Mouse (Mus musculus): ENCODE data around the gene Fbxw4. TPM values are rescaled to one million over a fixed set of nuclear protein-coding genes. Genes with fewer than 3 reads are reported as not detected.

Fbxw4 gene
- total RNA-seq (2023; ENCODE audit: inconsistent age): 51.3 to 65.4 TPM (median 57.3 TPM) in 4 replicates

DNA sequence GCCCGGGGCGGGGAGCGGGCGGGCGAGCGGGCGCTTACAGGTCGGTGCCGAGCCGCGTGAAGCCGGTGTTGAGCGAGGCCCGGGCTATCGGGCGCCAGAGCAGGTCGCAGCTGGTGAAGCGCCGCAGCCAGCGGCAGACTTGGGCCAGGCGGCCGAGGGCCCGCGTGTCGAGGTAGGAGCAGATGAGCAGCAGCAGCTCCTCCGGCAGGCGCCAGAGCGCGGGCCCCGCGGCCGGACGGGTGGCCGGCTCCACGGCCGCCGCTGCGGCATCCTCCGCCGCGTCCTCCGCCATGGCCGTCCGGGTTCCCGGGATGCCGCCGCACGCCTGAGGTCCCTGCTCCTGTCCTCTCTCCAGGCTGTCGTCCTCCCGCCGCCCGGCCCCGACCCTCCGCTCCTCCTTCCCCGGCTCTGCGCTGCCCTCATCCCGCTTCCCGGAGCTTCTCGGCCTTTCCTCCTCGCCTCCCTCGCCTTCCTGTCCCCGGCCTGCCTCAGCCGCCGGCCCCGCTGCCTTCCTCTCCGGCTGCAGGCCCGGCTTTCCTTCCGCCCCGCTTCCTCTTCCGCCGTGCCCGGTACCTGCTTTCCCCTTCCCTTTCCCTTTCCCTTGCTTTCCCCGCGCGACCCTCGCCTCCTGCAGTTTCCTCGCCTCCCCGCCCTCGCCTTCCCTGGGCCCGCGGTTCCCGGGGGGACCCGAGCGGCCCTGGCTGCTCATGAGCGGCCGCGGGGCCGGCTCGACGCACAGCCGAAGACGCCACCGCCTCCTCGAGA is at the start of gene Fbxw4:
Fbxw4 (minus strand) TSS at position 575 of the 765 bp plus-strand sequence.

GRCm38 (mm10) chr19:45560153-45560890 is 99.8 kb downstream of the Fbxw4 start, which contains the start of the genes Poll and Gm17018:
Poll (minus strand) TSS chr19:45560531.
Gm17018 (plus strand) TSS chr19:45560615.

Other genes starting within 250 kb of the Fbxw4 start
- 12.2 to 16.2 TPM (median 14.1 TPM) in 4 replicates for gene Poll, start 99.8 kb downstream of the Fbxw4 start, total RNA-seq (2023; ENCODE audit: inconsistent age)
- gene Gm17018, start 99.7 kb downstream of the Fbxw4 start, total RNA-seq (2023; ENCODE audit: inconsistent age): 10.3 to 13.1 TPM (median 12.4 TPM) in 4 replicates
- not detected in 4 replicates for gene Fgf8, start 82.6 kb upstream of the Fbxw4 start, total RNA-seq (2023; ENCODE audit: inconsistent age)
- gene Npm3, start 89.3 kb upstream of the Fbxw4 start, total RNA-seq (2023; ENCODE audit: inconsistent age): 32.7 to 35.7 TPM (median 34.7 TPM) in 4 replicates
- gene Mgea5, start 123.5 kb upstream of the Fbxw4 start, total RNA-seq (2023; ENCODE audit: inconsistent age): 204 to 222 TPM (median 217 TPM) in 4 replicates
- 0.74 to 1.3 TPM (median 1.2 TPM) in 4 replicates for gene Kcnip2, start 155.7 kb upstream of the Fbxw4 start, total RNA-seq (2023; ENCODE audit: inconsistent age)